Mouse (Mus musculus): ENCODE data around the gene 1700028J19Rik.

DNA sequence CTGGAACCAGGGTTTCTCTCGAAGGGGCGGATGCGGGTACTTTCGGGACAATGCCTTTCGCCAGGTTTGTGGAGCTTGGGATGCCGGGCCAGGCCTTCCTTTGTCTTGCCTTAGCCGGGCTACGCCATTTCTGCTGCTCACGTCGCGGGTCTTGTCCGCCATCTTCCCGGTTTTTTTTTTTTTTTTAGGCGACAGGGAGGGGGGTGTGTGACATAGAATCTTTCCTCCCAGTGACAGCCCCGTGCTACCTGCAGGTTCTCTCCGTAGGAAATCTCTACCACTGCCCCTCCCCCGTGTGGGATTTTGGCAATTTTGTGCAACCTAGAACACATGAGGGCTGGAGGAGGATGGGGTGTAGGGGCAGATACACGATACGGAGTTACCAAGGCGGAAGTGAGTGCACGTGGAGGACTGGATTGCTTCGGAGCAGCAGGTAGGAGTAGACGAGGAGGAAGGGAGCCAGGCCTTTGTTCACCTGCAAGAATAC is 532 bp upstream of the 1700028J19Rik start:
- TF ChIP-seq CTCF (IDR thresholded peaks at IDR 0.05; ENCODE audit: borderline replicate concordance, extremely low read depth, insufficient read depth, insufficient read length) (no peak), POLR2A (IDR thresholded peaks at IDR 0.05; ENCODE audit: borderline replicate concordance, extremely low read depth, insufficient read depth, insufficient read length, poor library complexity, severe bottlenecking) (no peak)

Measured in brain, embryonic 14.5 days (tissue).